ENCODE assay signal across 7 mouse cellular contexts in genomic region chr10:108089375-108089981, GRCm38 (mm10).
DNase-seq lines count a peak whose midpoint lies in the region; ATAC-seq and TF ChIP-seq lines count a peak whose summit lies in the region.

No protein-coding gene starts in this region.

- H3K4me2 ChIP-seq in lung, postnatal 0 days (replicated peaks; ENCODE audit: low read depth, low read length): no peak overlapping the region; the same call in 1 of the 2 replicates
- 0 out of 2 replicates have a peak overlapping the region, but pooled peaks have one; percentile 8 for H3K4me2 ChIP-seq in forebrain, postnatal 0 days (ENCODE audit: low read depth)

- H3K27me3 ChIP-seq in lung, postnatal 0 days (replicated peaks; ENCODE audit: insufficient read depth, low read length): no peaks in the 10 kb centered on the region
- H3K27me3 ChIP-seq in forebrain, postnatal 0 days (ENCODE audit: insufficient read depth, low read length): no peaks in the 10 kb centered on the region

- 13% methylated on average over 8 of the region's 8 CpGs for WGBS in lung, postnatal 0 days
- WGBS in forebrain, postnatal 0 days: 23% methylated on average over 8 of the region's 8 CpGs

- TF ChIP-seq EP300 in lung, postnatal 0 days (IDR thresholded peaks at IDR 0.05): no peak

- H3K9ac ChIP-seq in lung, postnatal 0 days (replicated peaks; ENCODE audit: low read depth): no peak overlapping the region
- no peak overlapping the region for H3K9ac ChIP-seq in forebrain, postnatal 0 days

- H3K4me1 ChIP-seq in lung, postnatal 0 days (ENCODE audit: insufficient read depth, low read depth, low read length): no peaks in the 10 kb centered on the region; the same call in 1 of the 2 replicates
- peaks cover 4% of the 10 kb centered on the region; the same call in 1 of the 2 replicates for H3K4me1 ChIP-seq in forebrain, postnatal 0 days (ENCODE audit: insufficient read depth)

- no peaks in the 10 kb centered on the region for H3K9me3 ChIP-seq in lung, postnatal 0 days (ENCODE audit: low read length)
- no peaks in the 10 kb centered on the region for H3K9me3 ChIP-seq in forebrain, postnatal 0 days (ENCODE audit: low read length)

- no peaks in the 10 kb centered on the region for H3K36me3 ChIP-seq in lung, postnatal 0 days (ENCODE audit: insufficient read depth, low read length)
- H3K36me3 ChIP-seq in forebrain, postnatal 0 days (ENCODE audit: insufficient read depth): no peaks in the 10 kb centered on the region

- TF ChIP-seq CTCF in lung, postnatal 0 days (IDR thresholded peaks at IDR 0.05): no peak
- TF ChIP-seq CTCF in forebrain, postnatal 0 days (IDR thresholded peaks at IDR 0.05; ENCODE audit: low read depth): no peak

- DNase-seq in lung, postnatal 0 days (ENCODE audit: low spot score): peak; percentile 38
- no peak for DNase-seq in lung, postnatal 4 days
- peak; percentile 41 for DNase-seq in forebrain, postnatal 0 days
- DNase-seq in heart, postnatal 14 days: peak; percentile 39 to 60
- DNase-seq in lung, postnatal 14 days: peak; percentile 37
- no peak for DNase-seq in spleen, postnatal 10 days (ENCODE audit: low spot score in 2 of 2)
- no peak for DNase-seq in cerebellum, adult 9-10 months

- intact Hi-C loops in heart, postnatal 14 days (cut with DNase I): loop anchor here (5.0 kb wide), 2 partner anchors 73 to 157 kb away; partner anchors contain the start of gene Ppp1r12a

- no peak for ATAC-seq in lung, postnatal 0 days
- peak; percentile 12; the same call in 1 of the 2 replicates for ATAC-seq in forebrain, postnatal 0 days

- H3K4me3 ChIP-seq in lung, postnatal 0 days (ENCODE audit: low read depth, low read length): no peak overlapping the region
- no peak overlapping the region for H3K4me3 ChIP-seq in forebrain, postnatal 0 days (ENCODE audit: low read depth, low read length)

- H3K27ac ChIP-seq in lung, postnatal 0 days (ENCODE audit: low read length): no peak overlapping the region
- H3K27ac ChIP-seq in forebrain, postnatal 0 days (ENCODE audit: low read depth, low read length): peak overlapping the region; percentile 30; the same call in 1 of the 2 replicates

Comparison
In these comparisons a context has a peak if more than half of its experiments do, and no peak if none do; other contexts are left out.
1. DNase-seq: peak in lung, postnatal 0 days (single experiment), forebrain, postnatal 0 days (single experiment), heart, postnatal 14 days (2 of 2) and lung, postnatal 14 days (single experiment); none in lung, postnatal 4 days (0 of 2), spleen, postnatal 10 days (0 of 2) and cerebellum, adult 9-10 months (single experiment).